Mouse (Mus musculus) embryonic stem cell, embryonic (primary cell): ENCODE measurements around the gene Duox2.

Experiments used
- CTCF ChIA-PET, 4 experiments: fragments of 300-600 bp in 2 of 4; fragments of 350-600 bp in 2 of 4; sonication (Branson Sonifier 250); formaldehyde crosslinking; loops; one replicate each; lab custom pipeline; 2022; ENCODE audit warnings: inconsistent platforms in 2 of 4; lab: Charles Lee
- POLR2A ChIA-PET, 4 experiments: fragments of 300-600 bp in 2 of 4; fragments of 350-600 bp in 2 of 4; sonication (Branson Sonifier 250); formaldehyde crosslinking; loops; one replicate each; lab custom pipeline; 2022; ENCODE audit warnings: antibody characterized with exemption in 4 of 4, inconsistent platforms in 1 of 4; lab: Charles Lee

Duox2 gene

GRCm38 (mm10) chr2:122231616-122232015, 66.6 kb downstream of the Duox2 start:
- CTCF ChIA-PET, result interaction anchor here in 2 of 4 experiments (0.7 to 1.6 kb wide), 2 partner anchors 12 to 1323 kb away, joined by 3 to 7 read pairs; no protein-coding TSS in a partner anchor
- POLR2A ChIA-PET, result interaction anchor here in 3 of 4 experiments (0.5 to 1.5 kb wide), 7 partner anchors 13 to 1091 kb away, joined by 3 read pairs; partner anchors contain the start of genes Lcmt2 (in 1 of the 3), Patl2 (in 1 of the 3), Shf (in 1 of the 3) and Spg11 (in 1 of the 3)

GRCm38 (mm10) chr2:122230395-122230794, 67.9 kb downstream of the Duox2 start:
- ChIA-PET CTCF (no interaction called here), POLR2A (interaction anchor here in 3 of 4 experiments (0.7 to 1.9 kb wide), 5 partner anchors 36 to 139 kb away, joined by 3 to 4 read pairs (median 3); partner anchors contain the start of genes Shf (in 2 of the 3) and B2m (in 1 of the 3))
